Mouse (Mus musculus): ENCODE results near the gene Ccna2. TPM values are rescaled to one million over a fixed set of nuclear protein-coding genes. Genes with fewer than 3 reads are reported as not detected.

The Ccna2 gene
- polyA plus RNA-seq, 1 experiment: 5.0 TPM

- no peaks in the 10 kb centered on the region for H3K27me3 ChIP-seq (ENCODE audit: control insufficient read depth, insufficient read depth, low read length)
- peaks cover 7% of the 10 kb centered on the region for H3K4me1 ChIP-seq (ENCODE audit: control insufficient read depth, insufficient read depth, low read length)
- H3K4me3 ChIP-seq (ENCODE audit: control insufficient read depth, low read depth, low read length): peak overlapping the region; percentile 98
- no peak for TF ChIP-seq POLR2A (IDR thresholded peaks at IDR 0.05; ENCODE audit: control insufficient read depth, low read depth, low read length)
- TF ChIP-seq CTCF (IDR thresholded peaks at IDR 0.05; ENCODE audit: control insufficient read depth, insufficient read depth, insufficient replicate concordance, low read depth, low read length): no peak
- peak overlapping the region; percentile 91 for H3K27ac ChIP-seq (ENCODE audit: control insufficient read depth, insufficient read depth, low read depth, low read length)
- H3K36me3 ChIP-seq (ENCODE audit: control insufficient read depth, insufficient read depth, low read length): no peaks in the 10 kb centered on the region
These were observed 20.0 kb downstream of the Ccna2 start for GRCm38 (mm10) chr3:36551851-36552384.

GRCm38 (mm10) chr3:36551343-36551742 is 20.6 kb downstream of the Ccna2 start:
- H3K27ac ChIP-seq (ENCODE audit: control insufficient read depth, insufficient read depth, low read depth, low read length): no peak overlapping the region
- peaks cover 8% of the 10 kb centered on the region for H3K4me1 ChIP-seq (ENCODE audit: control insufficient read depth, insufficient read depth, low read length)
- H3K4me3 ChIP-seq (ENCODE audit: control insufficient read depth, low read depth, low read length): peak overlapping the region; percentile 98
- no peak for TF ChIP-seq POLR2A (IDR thresholded peaks at IDR 0.05; ENCODE audit: control insufficient read depth, low read depth, low read length)
- TF ChIP-seq CTCF (IDR thresholded peaks at IDR 0.05; ENCODE audit: control insufficient read depth, insufficient read depth, insufficient replicate concordance, low read depth, low read length): no peak
- no peaks in the 10 kb centered on the region for H3K27me3 ChIP-seq (ENCODE audit: control insufficient read depth, insufficient read depth, low read length)
- no peaks in the 10 kb centered on the region for H3K36me3 ChIP-seq (ENCODE audit: control insufficient read depth, insufficient read depth, low read length)

- H3K27me3 ChIP-seq (ENCODE audit: control insufficient read depth, insufficient read depth, low read length): no peaks in the 10 kb centered on the region
- H3K4me3 ChIP-seq (ENCODE audit: control insufficient read depth, low read depth, low read length): no peak overlapping the region
- TF ChIP-seq POLR2A (IDR thresholded peaks at IDR 0.05; ENCODE audit: control insufficient read depth, low read depth, low read length) (no peak), CTCF (IDR thresholded peaks at IDR 0.05; ENCODE audit: control insufficient read depth, insufficient read depth, insufficient replicate concordance, low read depth, low read length) (no peak)
- no peaks in the 10 kb centered on the region for H3K36me3 ChIP-seq (ENCODE audit: control insufficient read depth, insufficient read depth, low read length)
- peaks cover 2% of the 10 kb centered on the region; the same call in 1 of the 2 replicates for H3K4me1 ChIP-seq (ENCODE audit: control insufficient read depth, insufficient read depth, low read length)
- H3K27ac ChIP-seq (ENCODE audit: control insufficient read depth, insufficient read depth, low read depth, low read length): no peak overlapping the region
These were observed 27.0 kb downstream of the Ccna2 start for GRCm38 (mm10) chr3:36544961-36545360.

GRCm38 (mm10) chr3:36541399-36541798 is 30.6 kb downstream of the Ccna2 start:
- TF ChIP-seq CTCF (IDR thresholded peaks at IDR 0.05; ENCODE audit: control insufficient read depth, insufficient read depth, insufficient replicate concordance, low read depth, low read length) (no peak), POLR2A (IDR thresholded peaks at IDR 0.05; ENCODE audit: control insufficient read depth, low read depth, low read length) (no peak)
- peaks cover 2% of the 10 kb centered on the region; the same call in 1 of the 2 replicates for H3K4me1 ChIP-seq (ENCODE audit: control insufficient read depth, insufficient read depth, low read length)
- H3K4me3 ChIP-seq (ENCODE audit: control insufficient read depth, low read depth, low read length): no peak overlapping the region
- H3K27me3 ChIP-seq (ENCODE audit: control insufficient read depth, insufficient read depth, low read length): no peaks in the 10 kb centered on the region
- no peaks in the 10 kb centered on the region for H3K36me3 ChIP-seq (ENCODE audit: control insufficient read depth, insufficient read depth, low read length)
- H3K27ac ChIP-seq (ENCODE audit: control insufficient read depth, insufficient read depth, low read depth, low read length): no peak overlapping the region

- no peaks in the 10 kb centered on the region for H3K36me3 ChIP-seq (ENCODE audit: control insufficient read depth, insufficient read depth, low read length)
- no peak for TF ChIP-seq POLR2A (IDR thresholded peaks at IDR 0.05; ENCODE audit: control insufficient read depth, low read depth, low read length)
- TF ChIP-seq CTCF (IDR thresholded peaks at IDR 0.05; ENCODE audit: control insufficient read depth, insufficient read depth, insufficient replicate concordance, low read depth, low read length): no peak
- H3K27ac ChIP-seq (ENCODE audit: control insufficient read depth, insufficient read depth, low read depth, low read length): no peak overlapping the region
- no peaks in the 10 kb centered on the region for H3K27me3 ChIP-seq (ENCODE audit: control insufficient read depth, insufficient read depth, low read length)
- H3K4me3 ChIP-seq (ENCODE audit: control insufficient read depth, low read depth, low read length): no peak overlapping the region
- no peaks in the 10 kb centered on the region for H3K4me1 ChIP-seq (ENCODE audit: control insufficient read depth, insufficient read depth, low read length)
These were observed 31.2 kb downstream of the Ccna2 start for GRCm38 (mm10) chr3:36540756-36541155.

GRCm38 (mm10) chr3:36537701-36538470 is 34.1 kb downstream of the Ccna2 start:
- no peaks in the 10 kb centered on the region for H3K36me3 ChIP-seq (ENCODE audit: control insufficient read depth, insufficient read depth, low read length)
- no peaks in the 10 kb centered on the region for H3K4me1 ChIP-seq (ENCODE audit: control insufficient read depth, insufficient read depth, low read length)
- H3K27ac ChIP-seq (ENCODE audit: control insufficient read depth, insufficient read depth, low read depth, low read length): no peak overlapping the region
- no peaks in the 10 kb centered on the region for H3K27me3 ChIP-seq (ENCODE audit: control insufficient read depth, insufficient read depth, low read length)
- TF ChIP-seq CTCF (IDR thresholded peaks at IDR 0.05; ENCODE audit: control insufficient read depth, insufficient read depth, insufficient replicate concordance, low read depth, low read length) (no peak), POLR2A (IDR thresholded peaks at IDR 0.05; ENCODE audit: control insufficient read depth, low read depth, low read length) (no peak)
- no peak overlapping the region for H3K4me3 ChIP-seq (ENCODE audit: control insufficient read depth, low read depth, low read length)

GRCm38 (mm10) chr3:36536041-36536440 is 35.9 kb downstream of the Ccna2 start:
- H3K4me3 ChIP-seq (ENCODE audit: control insufficient read depth, low read depth, low read length): no peak overlapping the region
- no peak overlapping the region for H3K27ac ChIP-seq (ENCODE audit: control insufficient read depth, insufficient read depth, low read depth, low read length)
- no peaks in the 10 kb centered on the region for H3K36me3 ChIP-seq (ENCODE audit: control insufficient read depth, insufficient read depth, low read length)
- peaks cover 3% of the 10 kb centered on the region for H3K4me1 ChIP-seq (ENCODE audit: control insufficient read depth, insufficient read depth, low read length)
- TF ChIP-seq CTCF (IDR thresholded peaks at IDR 0.05; ENCODE audit: control insufficient read depth, insufficient read depth, insufficient replicate concordance, low read depth, low read length) (no peak), POLR2A (IDR thresholded peaks at IDR 0.05; ENCODE audit: control insufficient read depth, low read depth, low read length) (no peak)
- no peaks in the 10 kb centered on the region for H3K27me3 ChIP-seq (ENCODE audit: control insufficient read depth, insufficient read depth, low read length)
